Mouse (Mus musculus) heart, embryonic 13.5 days (tissue): Measurements from ENCODE around the gene Ppm1h. TPM values are rescaled to one million over a fixed set of nuclear protein-coding genes. Genes with fewer than 3 reads are reported as not detected.

Experiments
- ATAC-seq: fragments of 200-750 bp; cut with Nextera tagmentation; 2 replicates; pipeline ENCODE4 v1.8.0; 2017; ENCODE audit warnings: moderate TSS enrichment; ENCODE audit not compliant: insufficient number of reproducible peaks, low FRiP score, low TSS enrichment; ENCODE audit errors: extremely low read depth
- H3K27ac ChIP-seq: fragments of 300-500 bp; sonication (generic); replicated peaks from 2 replicates; pipeline ENCODE4 v1.5.1; 2015; ENCODE audit warnings: moderate library complexity, mild to moderate bottlenecking, inconsistent platforms
- H3K27me3 ChIP-seq: fragments of 300-500 bp; sonication (generic); replicated peaks from 2 replicates; pipeline ENCODE4 v1.6.1; 2015; ENCODE audit warnings: mild to moderate bottlenecking, inconsistent platforms
- H3K36me3 ChIP-seq: fragments of 300-500 bp; sonication (generic); 2 replicates; pipeline ENCODE4 v1.6.1; 2015; ENCODE audit warnings: mild to moderate bottlenecking, inconsistent platforms
- H3K4me1 ChIP-seq: fragments of 300-500 bp; sonication (generic); 2 replicates; pipeline ENCODE4 v1.6.1; 2015; ENCODE audit warnings: inconsistent platforms
- H3K4me2 ChIP-seq: fragments of 300-500 bp; sonication (generic); 2 replicates; pipeline ENCODE4 v1.6.1; 2015; ENCODE audit warnings: inconsistent platforms, mild to moderate bottlenecking, moderate library complexity
- H3K4me3 ChIP-seq: fragments of 300-500 bp; sonication (generic); 2 replicates; pipeline ENCODE4 v1.5.1; 2015; ENCODE audit warnings: moderate library complexity, mild to moderate bottlenecking, inconsistent platforms
- H3K9ac ChIP-seq: fragments of 300-500 bp; sonication (generic); 2 replicates; pipeline ENCODE4 v1.6.1; 2015; ENCODE audit warnings: inconsistent platforms, mild to moderate bottlenecking, moderate library complexity
- H3K9me3 ChIP-seq: fragments of 300-500 bp; sonication (generic); 2 replicates; pipeline ENCODE4 v1.6.1; 2016; ENCODE audit warnings: inconsistent platforms
- WGBS: fragments of 180-500 bp; shearing (Covaris S2); methylation state at CpG from one replicate; pipeline ENCODE4 v1.1.7; 2015; ENCODE audit warnings: mixed read lengths; 5-methylcytosine and 5-hydroxymethylcytosine counted together
- polyA plus RNA-seq: library from polyadenylated mRNA; unstranded; fragments of >200 nt; fragmentation: Nextera tagmentation; extraction: Ambion mirVana; gene quantifications from 2 replicates; pipeline ENCODE4 v1.2.1, GENCODE M21; 2015

Gene Ppm1h
- polyA plus RNA-seq, 1 experiment from 2014 or later, result 3.9 TPM

GRCm38 (mm10) chr10:122680387-122681084 lies 2.0 kb downstream of the Ppm1h start:
- WGBS, result 4% methylated on average over 18 of the region's 19 CpGs
- Histone ChIP-seq H3K9ac (peak overlapping the region; percentile 88), H3K4me1 (peaks cover 13% of the 10 kb centered on the region), H3K4me2 (peak overlapping the region; percentile 97), H3K4me3 (peak overlapping the region; percentile 86), H3K9me3 (no peaks in the 10 kb centered on the region), H3K36me3 (no peaks in the 10 kb centered on the region), H3K27me3 (peaks cover 25% of the 10 kb centered on the region; the same call in 1 of the 2 replicates), H3K27ac (no peak overlapping the region)
- ATAC-seq, result no peak

DNA sequence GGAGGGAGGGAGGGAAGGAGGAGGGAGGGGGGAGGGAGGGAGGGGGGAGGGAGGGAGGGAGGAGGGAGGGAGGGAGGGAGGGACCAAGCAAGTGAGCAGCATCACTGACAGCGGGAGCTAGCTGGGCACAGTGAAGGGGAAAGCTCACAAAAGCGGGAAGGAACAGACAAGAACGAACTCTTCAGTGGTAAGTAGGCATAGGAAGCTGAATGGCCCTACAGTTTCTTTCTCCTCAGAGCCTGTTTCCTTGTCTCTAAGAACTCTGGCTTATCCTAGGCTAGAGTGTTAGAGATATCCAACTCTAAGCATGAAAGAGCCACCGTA lies 2.5 kb downstream of the Ppm1h start:
- no peak overlapping the region for H3K4me3 ChIP-seq
- peaks cover 13% of the 10 kb centered on the region for H3K4me1 ChIP-seq
- no peak overlapping the region for H3K4me2 ChIP-seq
- no peak overlapping the region for H3K27ac ChIP-seq
- peaks cover 25% of the 10 kb centered on the region; the same call in 1 of the 2 replicates for H3K27me3 ChIP-seq
- no peak overlapping the region for H3K9ac ChIP-seq
- ATAC-seq, result no peak
- 31% methylated on average over 4 of the region's 4 CpGs for WGBS
- H3K9me3 ChIP-seq, result no peaks in the 10 kb centered on the region
- no peaks in the 10 kb centered on the region for H3K36me3 ChIP-seq

DNA sequence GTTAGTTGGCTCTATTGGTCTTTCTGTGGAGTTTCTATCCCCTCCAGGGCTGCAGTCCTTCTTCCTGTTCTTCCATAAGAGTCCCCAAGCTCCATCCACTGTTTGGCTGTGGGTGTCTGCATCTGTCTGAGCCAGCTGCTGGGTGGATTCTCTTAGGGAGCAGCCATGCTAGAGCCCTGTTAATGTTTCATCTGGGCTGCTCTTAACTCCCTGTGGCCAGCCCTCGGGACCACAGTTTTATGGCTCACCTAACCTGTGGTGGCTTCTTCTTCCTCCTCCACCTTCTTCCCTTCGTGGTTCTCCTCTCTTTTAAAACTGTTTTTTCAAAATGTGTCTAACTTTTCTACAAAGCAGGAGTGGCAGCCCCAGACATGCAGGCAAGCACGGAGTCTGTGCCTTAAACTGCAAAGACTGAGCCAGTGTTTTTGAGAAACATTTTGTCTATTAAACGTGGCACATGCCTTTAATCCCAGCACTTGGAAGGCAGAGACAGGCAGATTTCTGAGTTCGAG lies 5.3 kb downstream of the Ppm1h start:
- WGBS, result 74% methylated on average over 5 of the region's 5 CpGs
- Histone ChIP-seq H3K9me3 (no peaks in the 10 kb centered on the region), H3K4me3 (no peak overlapping the region), H3K27ac (no peak overlapping the region), H3K36me3 (no peaks in the 10 kb centered on the region), H3K4me2 (no peak overlapping the region), H3K4me1 (peaks cover 8% of the 10 kb centered on the region), H3K9ac (no peak overlapping the region), H3K27me3 (peaks cover 14% of the 10 kb centered on the region; the same call in 1 of the 2 replicates)
- no peak for ATAC-seq

GRCm38 (mm10) chr10:122685297-122685696 lies 6.7 kb downstream of the Ppm1h start:
- Histone ChIP-seq H3K27ac (no peak overlapping the region), H3K27me3 (peaks cover 10% of the 10 kb centered on the region; the same call in 1 of the 2 replicates), H3K36me3 (no peaks in the 10 kb centered on the region), H3K4me2 (no peak overlapping the region), H3K4me3 (no peak overlapping the region), H3K4me1 (peaks cover 4% of the 10 kb centered on the region), H3K9ac (no peak overlapping the region), H3K9me3 (no peaks in the 10 kb centered on the region)
- no peak for ATAC-seq
- whole genome bisulfite sequencing, result 56% methylated on average over 1 of the region's 1 CpGs

DNA sequence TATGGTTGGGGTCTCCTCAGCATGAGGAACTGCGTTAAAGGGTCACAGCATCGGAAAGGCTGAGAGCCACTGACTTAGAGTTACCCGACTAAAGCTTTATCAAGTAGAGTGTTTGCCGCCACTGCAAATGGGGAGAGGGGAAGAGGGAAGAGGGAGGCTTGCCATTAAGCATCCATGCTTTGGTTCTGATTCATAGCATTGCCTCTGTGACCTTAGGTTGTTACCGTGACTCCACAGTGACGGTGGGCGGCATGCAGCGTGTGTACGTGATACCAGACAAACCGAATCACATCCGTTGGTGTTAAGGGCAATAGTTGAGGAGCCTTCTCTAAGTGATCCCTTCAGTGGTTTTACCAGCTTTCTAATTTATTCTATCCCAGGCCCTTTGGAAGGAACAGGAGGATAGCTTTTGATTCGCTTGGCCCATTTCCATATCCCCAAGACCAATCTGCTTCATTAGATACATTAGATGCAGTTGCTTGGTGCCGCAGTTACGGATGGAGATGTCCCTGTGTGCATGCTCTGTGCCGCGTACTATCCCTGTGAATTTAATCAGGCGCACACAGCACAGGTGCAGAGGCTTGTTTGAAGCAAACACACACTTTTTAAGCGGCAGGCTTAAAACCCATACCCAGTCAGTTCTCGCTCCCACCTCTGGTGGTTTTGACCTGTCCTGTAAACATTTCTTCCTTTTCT lies 7.4 kb downstream of the Ppm1h start:
- WGBS, result 83% methylated on average over 19 of the region's 19 CpGs
- Histone ChIP-seq H3K36me3 (no peaks in the 10 kb centered on the region), H3K9me3 (no peaks in the 10 kb centered on the region), H3K27ac (no peak overlapping the region), H3K4me1 (no peaks in the 10 kb centered on the region), H3K27me3 (0 out of 2 replicates have a peak, but pooled peaks cover 5% of the 10 kb centered on the region), H3K9ac (no peak overlapping the region), H3K4me2 (no peak overlapping the region), H3K4me3 (no peak overlapping the region)
- ATAC-seq, result no peak

- no peak overlapping the region for H3K9ac ChIP-seq
- no peak overlapping the region for H3K4me3 ChIP-seq
- H3K9me3 ChIP-seq, result no peaks in the 10 kb centered on the region
- no peak for ATAC-seq
- no peaks in the 10 kb centered on the region for H3K36me3 ChIP-seq
- no peaks in the 10 kb centered on the region for H3K27me3 ChIP-seq
- no peak overlapping the region for H3K4me2 ChIP-seq
- WGBS, result 77% methylated on average over 6 of the region's 6 CpGs
- no peaks in the 10 kb centered on the region for H3K4me1 ChIP-seq
- no peak overlapping the region for H3K27ac ChIP-seq
Observed at GRCm38 (mm10) chr10:122690698-122691097, 12.1 kb downstream of the Ppm1h start.

- no peak overlapping the region for H3K27ac ChIP-seq
- H3K4me3 ChIP-seq, result no peak overlapping the region
- H3K4me2 ChIP-seq, result no peak overlapping the region
- no peaks in the 10 kb centered on the region for H3K36me3 ChIP-seq
- no peak overlapping the region for H3K9ac ChIP-seq
- H3K27me3 ChIP-seq, result no peaks in the 10 kb centered on the region
- no peak for ATAC-seq
- no peaks in the 10 kb centered on the region for H3K4me1 ChIP-seq
- WGBS, result 60% methylated on average over 12 of the region's 12 CpGs
- H3K9me3 ChIP-seq, result no peaks in the 10 kb centered on the region
Observed at GRCm38 (mm10) chr10:122693158-122693777, 14.7 kb downstream of the Ppm1h start.

DNA sequence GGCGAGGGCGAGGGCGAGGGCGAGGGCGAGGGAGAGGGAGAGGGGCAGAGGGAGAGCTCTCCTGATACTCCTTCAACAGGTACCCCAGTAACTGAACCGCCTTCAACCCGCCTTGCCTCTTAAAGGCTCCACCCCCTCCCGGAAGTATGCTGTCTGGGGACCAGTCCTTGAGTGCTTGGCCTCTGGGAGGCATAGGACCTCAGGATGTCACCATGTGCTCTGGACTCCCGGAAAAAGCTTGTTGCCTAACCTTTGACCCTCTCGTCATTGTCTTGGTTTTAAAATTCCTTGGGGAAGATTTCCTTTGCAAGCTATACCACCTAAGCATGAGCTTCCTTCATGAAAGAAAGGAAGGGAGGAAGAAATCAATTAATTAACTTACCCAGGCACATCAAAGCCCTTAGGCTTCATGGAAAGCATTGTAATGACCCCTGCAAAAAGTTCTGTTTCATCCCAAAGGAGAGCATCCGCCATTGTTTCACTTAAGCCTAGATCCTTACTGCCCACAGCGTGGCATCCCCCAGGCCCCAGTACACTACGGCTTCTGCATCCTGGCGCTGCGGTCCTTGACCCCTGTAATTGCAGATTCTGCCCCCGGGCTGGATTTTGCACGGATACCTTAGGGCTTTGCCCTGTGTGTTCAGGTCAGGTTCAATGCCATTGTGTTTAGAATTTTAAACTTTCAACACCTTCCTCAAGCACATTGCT lies 15.5 kb downstream of the Ppm1h start:
- Histone ChIP-seq H3K36me3 (no peaks in the 10 kb centered on the region), H3K4me2 (no peak overlapping the region), H3K27me3 (no peaks in the 10 kb centered on the region), H3K4me3 (no peak overlapping the region), H3K4me1 (no peaks in the 10 kb centered on the region), H3K27ac (no peak overlapping the region), H3K9ac (no peak overlapping the region), H3K9me3 (no peaks in the 10 kb centered on the region)
- 80% methylated on average over 17 of the region's 17 CpGs for WGBS
- no peak for ATAC-seq

- H3K27ac ChIP-seq, result no peak overlapping the region
- 67% methylated on average over 1 of the region's 1 CpGs for WGBS
- no peak for ATAC-seq
Observed at GRCm38 (mm10) chr10:122696335-122696734, 17.8 kb downstream of the Ppm1h start.

GRCm38 (mm10) chr10:122698347-122698746 lies 19.8 kb downstream of the Ppm1h start:
- 82% methylated on average over 5 of the region's 5 CpGs for WGBS
- Histone ChIP-seq H3K9ac (no peak overlapping the region), H3K36me3 (no peaks in the 10 kb centered on the region), H3K27me3 (no peaks in the 10 kb centered on the region), H3K4me1 (peaks cover 6% of the 10 kb centered on the region; the same call in 1 of the 2 replicates), H3K4me3 (no peak overlapping the region), H3K27ac (no peak overlapping the region), H3K4me2 (no peak overlapping the region), H3K9me3 (no peaks in the 10 kb centered on the region)
- no peak for ATAC-seq

More at GRCm38 (mm10) chr10:122696335-122696734, 17.8 kb downstream of the Ppm1h start:
- no peak overlapping the region for H3K4me3 ChIP-seq
- H3K27me3 ChIP-seq, result no peaks in the 10 kb centered on the region
- H3K36me3 ChIP-seq, result no peaks in the 10 kb centered on the region
- no peak overlapping the region for H3K9ac ChIP-seq
- no peaks in the 10 kb centered on the region for H3K9me3 ChIP-seq
- H3K4me1 ChIP-seq, result peaks cover 2% of the 10 kb centered on the region; the same call in 1 of the 2 replicates
- H3K4me2 ChIP-seq, result no peak overlapping the region

GRCm38 (mm10) chr10:122704901-122705300 lies 26.3 kb downstream of the Ppm1h start:
- Histone ChIP-seq H3K4me3 (no peak overlapping the region), H3K36me3 (no peaks in the 10 kb centered on the region), H3K9ac (no peak overlapping the region), H3K4me1 (peaks cover 6% of the 10 kb centered on the region; the same call in 1 of the 2 replicates), H3K4me2 (no peak overlapping the region), H3K9me3 (no peaks in the 10 kb centered on the region), H3K27me3 (no peaks in the 10 kb centered on the region), H3K27ac (no peak overlapping the region)
- ATAC-seq, result no peak
- WGBS, result 74% methylated on average over 5 of the region's 5 CpGs
